Mouse (Mus musculus) forebrain, embryonic 14.5 days (tissue): ENCODE results near the gene Vegfd. TPM values are rescaled to one million over a fixed set of nuclear protein-coding genes. Genes with fewer than 3 reads are reported as not detected.
A peak's percentile ranks its signal among the peaks of the same experiment; 100 is the strongest.

Experiments used
- ATAC-seq: fragments of 200-750 bp; cut with Nextera tagmentation; 2 replicates; pipeline ENCODE4 v1.8.0; 2017; ENCODE audit warnings: mild to moderate bottlenecking, moderate library complexity
- DNase-seq: peaks from one replicate; pipeline ENCODE4 v3.0.0-alpha.2; 2015; ENCODE audit warnings: low spot score
- H3K27ac ChIP-seq: fragments of 300-500 bp; sonication (generic); 2 replicates; pipeline ENCODE4 v1.5.1; 2014; ENCODE audit warnings: low read depth, mild to moderate bottlenecking, control low read depth, low read length, moderate library complexity
- H3K27me3 ChIP-seq: fragments of 300-500 bp; sonication (generic); replicated peaks from 2 replicates; pipeline ENCODE4 v1.6.1; 2014; ENCODE audit warnings: low read length, control low read depth, mixed read lengths; ENCODE audit not compliant: control insufficient read depth, insufficient read depth
- H3K36me3 ChIP-seq: fragments of 300-500 bp; sonication (generic); 2 replicates; pipeline ENCODE4 v1.6.1; 2014; ENCODE audit warnings: low read length, control low read depth; ENCODE audit not compliant: control insufficient read depth, insufficient read depth
- H3K4me1 ChIP-seq: fragments of 300-500 bp; sonication (generic); 2 replicates; pipeline ENCODE4 v1.6.1; 2014; ENCODE audit warnings: antibody characterized with exemption, low read length, control low read depth; ENCODE audit not compliant: control insufficient read depth, insufficient read depth
- H3K4me2 ChIP-seq: fragments of 300-500 bp; sonication (generic); 2 replicates; pipeline ENCODE4 v1.6.1; 2014; ENCODE audit warnings: mild to moderate bottlenecking, control low read depth, low read length
- H3K4me3 ChIP-seq: fragments of 300-500 bp; sonication (generic); 2 replicates; pipeline ENCODE4 v1.5.1; 2014; ENCODE audit warnings: low read depth, low read length, control low read depth
- H3K9ac ChIP-seq: fragments of 300-500 bp; sonication (generic); 2 replicates; pipeline ENCODE4 v1.6.1; 2014; ENCODE audit warnings: mild to moderate bottlenecking, low read length, control low read depth, moderate library complexity
- H3K9me3 ChIP-seq: fragments of 300-500 bp; sonication (generic); replicated peaks from 2 replicates; pipeline ENCODE4 v1.6.1; 2016; ENCODE audit warnings: low read length, control low read depth, mixed read lengths; ENCODE audit not compliant: control insufficient read depth
- WGBS: fragments of 180-500 bp; shearing (Covaris S2); extraction: QIAGEN DNeasy Blood & Tissue Kit; methylation state at CpG from one replicate; pipeline ENCODE4 v1.1.7; 2014; 5-methylcytosine and 5-hydroxymethylcytosine counted together
- polyA plus RNA-seq: library from polyadenylated mRNA; unstranded; fragments of >200 nt; fragmentation: Nextera tagmentation; extraction: Ambion mirVana; gene quantifications from 2 replicates; pipeline ENCODE4 v1.2.1, GENCODE M21; 2014

The Vegfd gene
- polyA plus RNA-seq, result 0.67 and 1.1 TPM in 2 replicates

GRCm38 (mm10) chrX:164373081-164373480, at the start of gene Vegfd:
Gene Vegfd, plus strand, starts transcription at chrX:164373378.
- no peaks in the 10 kb centered on the region for H3K9me3 ChIP-seq
- ATAC-seq, result 0 out of 2 replicates have a peak, but pooled peaks have one; percentile 23
- no peaks in the 10 kb centered on the region for H3K4me1 ChIP-seq
- H3K9ac ChIP-seq, result no peak within 1 kb of the TSS
- 39% methylated on average over 3 of the region's 3 CpGs for WGBS
- H3K4me2 ChIP-seq, result no peak within 1 kb of the TSS
- H3K27ac ChIP-seq, result no peak within 1 kb of the TSS
- no peaks in the 10 kb centered on the region for H3K27me3 ChIP-seq
- no peak within 1 kb of the TSS for H3K4me3 ChIP-seq
- no peaks in the 10 kb centered on the region for H3K36me3 ChIP-seq
- DNase-seq, result peak; percentile 59

DNA sequence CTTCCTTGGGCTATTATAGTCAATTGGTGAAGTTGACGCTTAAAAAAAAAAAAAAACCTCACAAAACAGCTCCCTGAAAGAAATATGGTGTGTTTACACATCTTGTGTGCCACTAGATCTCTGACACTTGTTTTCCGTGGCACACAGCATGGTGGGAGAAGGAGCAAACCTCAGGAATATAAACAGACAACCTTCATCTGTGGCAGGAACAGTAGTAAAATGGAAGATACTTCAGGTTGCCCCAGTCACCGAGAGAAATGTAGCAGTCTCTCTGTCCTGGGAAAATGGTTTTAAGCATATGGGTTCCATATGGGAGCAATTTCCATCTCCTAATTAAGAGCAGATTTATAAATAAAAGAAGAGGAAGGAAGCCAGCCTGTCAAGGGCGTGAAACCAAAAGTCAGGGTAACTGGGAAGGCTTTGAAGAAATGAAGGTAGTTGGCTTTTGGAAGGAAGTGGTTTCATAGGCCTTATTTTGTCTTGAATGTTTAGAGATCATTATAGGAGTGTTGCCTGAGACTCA, 49.7 kb upstream of the Vegfd start:
- Histone ChIP-seq H3K9me3 (no peaks in the 10 kb centered on the region), H3K9ac (no peak overlapping the region), H3K4me1 (no peaks in the 10 kb centered on the region), H3K4me3 (no peak overlapping the region), H3K36me3 (no peaks in the 10 kb centered on the region), H3K27me3 (no peaks in the 10 kb centered on the region), H3K4me2 (no peak overlapping the region), H3K27ac (no peak overlapping the region; the same call in 1 of the 2 replicates)
- DNase-seq (peak; percentile 50), ATAC-seq (no peak)
- WGBS, result 74% methylated on average over 4 of the region's 4 CpGs

GRCm38 (mm10) chrX:164330351-164330750, 42.8 kb upstream of the Vegfd start:
- 92% methylated on average over 2 of the region's 2 CpGs for WGBS
- ATAC-seq (no peak), DNase-seq (no peak)
- H3K27ac ChIP-seq, result no peak overlapping the region
- no peaks in the 10 kb centered on the region for H3K9me3 ChIP-seq
- no peak overlapping the region for H3K9ac ChIP-seq
- H3K4me1 ChIP-seq, result no peaks in the 10 kb centered on the region
- H3K4me2 ChIP-seq, result no peak overlapping the region
- no peaks in the 10 kb centered on the region for H3K27me3 ChIP-seq
- no peak overlapping the region for H3K4me3 ChIP-seq
- no peaks in the 10 kb centered on the region for H3K36me3 ChIP-seq

- no peak overlapping the region for H3K4me3 ChIP-seq
- 80% methylated on average over 3 of the region's 3 CpGs for WGBS
Observed at GRCm38 (mm10) chrX:164330766-164331165, 42.4 kb upstream of the Vegfd start.

DNA sequence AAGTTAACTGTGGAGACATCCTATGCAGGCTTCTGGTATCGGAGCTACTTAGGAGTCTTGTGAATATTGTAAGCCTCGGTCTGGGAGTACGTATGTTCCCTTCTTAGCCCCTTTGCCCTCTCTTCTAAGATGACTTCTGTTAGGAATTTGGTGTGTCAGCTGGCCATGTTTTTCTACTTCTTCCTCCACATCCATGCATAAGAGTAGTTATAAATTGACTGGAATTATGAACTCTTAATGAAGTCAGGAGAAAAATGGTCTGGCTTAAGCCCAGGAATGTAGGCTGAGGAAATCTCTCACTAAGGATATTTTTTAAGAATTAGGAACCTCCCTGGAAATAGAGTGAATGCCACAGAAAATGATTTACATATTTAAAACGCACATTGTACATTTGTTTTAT, 34.6 kb upstream of the Vegfd start:
- whole genome bisulfite sequencing, result 94% methylated on average over 4 of the region's 4 CpGs
- Histone ChIP-seq H3K27me3 (no peaks in the 10 kb centered on the region), H3K4me2 (no peak overlapping the region), H3K36me3 (no peaks in the 10 kb centered on the region), H3K9ac (no peak overlapping the region), H3K4me3 (no peak overlapping the region), H3K9me3 (no peaks in the 10 kb centered on the region), H3K4me1 (no peaks in the 10 kb centered on the region), H3K27ac (no peak overlapping the region)
- DNase-seq (no peak), ATAC-seq (no peak)

More at GRCm38 (mm10) chrX:164330766-164331165, 42.4 kb upstream of the Vegfd start:
- DNase-seq (no peak), ATAC-seq (no peak)
- no peaks in the 10 kb centered on the region for H3K9me3 ChIP-seq
- H3K27me3 ChIP-seq, result no peaks in the 10 kb centered on the region
- no peak overlapping the region for H3K4me2 ChIP-seq
- H3K4me1 ChIP-seq, result no peaks in the 10 kb centered on the region
- no peak overlapping the region for H3K9ac ChIP-seq
- H3K36me3 ChIP-seq, result no peaks in the 10 kb centered on the region
- H3K27ac ChIP-seq, result no peak overlapping the region

DNA sequence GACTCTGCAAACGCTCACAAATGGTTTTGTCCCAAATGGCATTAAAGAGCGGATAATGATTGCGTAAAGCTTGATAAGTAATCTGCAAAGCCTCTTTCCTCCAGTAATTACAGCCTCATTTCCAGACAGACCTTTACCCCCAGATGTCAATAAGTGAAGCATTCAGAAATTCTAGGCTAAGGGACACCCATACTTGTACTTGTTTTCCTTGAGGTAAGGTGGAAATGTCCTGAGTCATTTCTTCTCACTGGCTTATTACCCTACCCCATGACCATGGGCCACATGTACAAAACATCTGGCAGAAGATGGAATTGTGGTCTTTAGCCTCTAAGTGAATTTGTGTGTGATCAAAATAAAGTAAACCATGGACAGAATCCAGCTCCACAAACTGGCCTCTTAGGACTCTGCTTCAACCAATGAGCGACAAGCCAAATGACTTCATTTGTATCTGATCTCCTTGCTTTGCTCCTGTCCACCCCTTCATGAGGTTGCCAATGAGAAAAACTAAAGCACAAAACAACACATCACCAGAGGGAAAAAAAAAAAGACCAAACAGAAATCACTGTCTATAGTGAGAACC, 27.7 kb upstream of the Vegfd start:
- 90% methylated on average over 4 of the region's 4 CpGs for WGBS
- no peak overlapping the region for H3K27ac ChIP-seq
- no peak for ATAC-seq
- no peaks in the 10 kb centered on the region for H3K4me1 ChIP-seq
- H3K36me3 ChIP-seq, result no peaks in the 10 kb centered on the region
- no peak overlapping the region for H3K9ac ChIP-seq
- no peaks in the 10 kb centered on the region for H3K27me3 ChIP-seq
- no peak overlapping the region for H3K4me3 ChIP-seq
- DNase-seq, result no peak
- no peak overlapping the region for H3K4me2 ChIP-seq
- no peaks in the 10 kb centered on the region for H3K9me3 ChIP-seq

- Histone ChIP-seq H3K9me3 (no peaks in the 10 kb centered on the region), H3K27ac (no peak overlapping the region), H3K4me2 (no peak overlapping the region), H3K4me3 (no peak overlapping the region), H3K4me1 (no peaks in the 10 kb centered on the region), H3K9ac (no peak overlapping the region), H3K27me3 (no peaks in the 10 kb centered on the region), H3K36me3 (no peaks in the 10 kb centered on the region)
- DNase-seq, result no peak
- WGBS, result 86% methylated on average over 3 of the region's 3 CpGs
- no peak for ATAC-seq
Observed at GRCm38 (mm10) chrX:164348937-164349336, 24.2 kb upstream of the Vegfd start.

DNA sequence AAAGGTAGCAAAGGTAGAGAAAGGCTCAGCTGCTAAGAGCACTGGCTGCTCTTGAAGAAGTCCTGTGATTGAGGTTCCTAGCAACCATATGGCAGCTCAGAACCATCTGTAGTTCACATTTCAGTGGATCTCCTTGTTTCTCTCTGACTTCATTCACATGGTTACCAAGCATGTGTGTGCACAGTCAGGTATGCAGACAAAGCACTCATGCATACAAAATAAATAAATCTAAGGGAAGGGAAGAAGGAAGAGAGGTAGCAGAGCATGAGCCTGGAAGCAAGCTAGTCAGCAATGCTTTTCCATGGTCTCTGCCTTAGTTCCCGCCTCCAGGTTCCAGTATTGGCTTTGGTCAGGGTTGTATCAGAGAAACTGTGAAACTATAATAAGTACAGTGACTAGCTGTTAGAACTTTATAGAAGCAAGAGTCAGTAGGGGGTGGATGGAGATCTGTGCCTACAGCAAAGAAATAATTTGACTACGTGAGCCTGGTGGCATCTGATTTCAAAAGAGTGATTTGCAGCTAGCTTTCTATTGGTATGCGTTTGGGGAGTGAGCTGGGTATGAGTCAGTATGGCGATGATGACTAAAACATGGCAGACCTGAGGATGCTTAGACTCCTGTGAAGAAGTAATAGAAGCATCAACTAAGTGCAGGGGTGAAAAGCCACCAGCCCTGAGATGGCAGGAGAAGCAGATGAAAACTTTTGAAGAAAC, 7.9 kb upstream of the Vegfd start:
- Histone ChIP-seq H3K36me3 (no peaks in the 10 kb centered on the region), H3K4me1 (no peaks in the 10 kb centered on the region), H3K27ac (no peak overlapping the region), H3K9ac (no peak overlapping the region), H3K4me2 (no peak overlapping the region), H3K27me3 (no peaks in the 10 kb centered on the region), H3K4me3 (no peak overlapping the region), H3K9me3 (no peaks in the 10 kb centered on the region)
- no peak for DNase-seq
- WGBS, result 89% methylated on average over 4 of the region's 4 CpGs
- no peak for ATAC-seq

DNA sequence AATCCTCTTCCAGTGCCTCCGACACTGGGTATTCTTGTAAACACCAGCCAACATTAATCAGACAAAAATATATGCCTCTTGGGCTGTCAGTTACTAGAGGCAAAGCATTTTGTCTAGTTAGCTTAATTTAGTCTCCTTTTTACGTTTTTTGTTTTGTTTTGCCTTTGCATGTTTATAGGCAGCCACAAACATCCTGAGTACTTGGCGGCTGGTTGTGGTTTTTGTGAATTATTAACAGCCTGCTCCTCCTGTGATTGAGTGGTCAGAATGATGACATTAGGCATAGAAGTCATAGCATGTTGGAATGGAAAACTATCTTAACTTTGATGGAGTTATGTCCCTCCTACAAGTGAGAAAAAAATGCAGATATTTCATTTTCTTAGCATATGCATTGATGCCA, 2.6 kb upstream of the Vegfd start:
- no peaks in the 10 kb centered on the region for H3K36me3 ChIP-seq
- H3K4me2 ChIP-seq, result no peak overlapping the region
- H3K4me1 ChIP-seq, result no peaks in the 10 kb centered on the region
- WGBS, result 84% methylated on average over 3 of the region's 3 CpGs
- H3K9me3 ChIP-seq, result no peaks in the 10 kb centered on the region
- H3K27ac ChIP-seq, result no peak overlapping the region
- H3K4me3 ChIP-seq, result no peak overlapping the region
- H3K9ac ChIP-seq, result no peak overlapping the region
- no peaks in the 10 kb centered on the region for H3K27me3 ChIP-seq
- ATAC-seq, result no peak
- no peak for DNase-seq
